Mouse (Mus musculus): ENCODE measurements around the gene Acot7.
A peak's percentile ranks its signal among the peaks of the same experiment; 100 is the strongest.
"Not testable (repeated sequence)": the region's sequence is repeated elsewhere in the genome, so short reads cannot be mapped to it uniquely, and the experiment has no call there.

Gene Acot7

GRCm38 (mm10) chr4:152202905-152203304 lies 25.0 kb downstream of the Acot7 start:
- no peak for DNase-seq (ENCODE audit: low read depth, low spot score)

GRCm38 (mm10) chr4:152204663-152205062 lies 26.7 kb downstream of the Acot7 start:
- DNase-seq (ENCODE audit: low read depth, low spot score): no peak

GRCm38 (mm10) chr4:152206199-152206598 lies 28.3 kb downstream of the Acot7 start:
- no peak for DNase-seq (ENCODE audit: low read depth, low spot score)

- no peak for DNase-seq (ENCODE audit: low read depth, low spot score)
Observed at GRCm38 (mm10) chr4:152209623-152210022, 31.7 kb downstream of the Acot7 start.

- DNase-seq (ENCODE audit: low read depth, low spot score): no peak
Observed at GRCm38 (mm10) chr4:152212091-152212505, 34.2 kb downstream of the Acot7 start.

- DNase-seq (ENCODE audit: low read depth, low spot score): no peak
Observed at GRCm38 (mm10) chr4:152212531-152212930, 34.6 kb downstream of the Acot7 start.

- DNase-seq (ENCODE audit: low read depth, low spot score): no peak
Observed at GRCm38 (mm10) chr4:152212974-152213373, 35.0 kb downstream of the Acot7 start.

GRCm38 (mm10) chr4:152213760-152214480 lies 36.0 kb downstream of the Acot7 start:
- peak; percentile 61 for DNase-seq (ENCODE audit: low read depth, low spot score)

- no peak for DNase-seq (ENCODE audit: low read depth, low spot score)
Observed at GRCm38 (mm10) chr4:152214871-152215415, 37.0 kb downstream of the Acot7 start.

- no peak for DNase-seq (ENCODE audit: low read depth, low spot score)
Observed at GRCm38 (mm10) chr4:152219591-152219990, 41.7 kb downstream of the Acot7 start.

- DNase-seq (ENCODE audit: low read depth, low spot score): no peak
Observed at GRCm38 (mm10) chr4:152220771-152221410, 43.0 kb downstream of the Acot7 start.

- no peak for DNase-seq (ENCODE audit: low read depth, low spot score)
Observed at GRCm38 (mm10) chr4:152221411-152221887, 43.5 kb downstream of the Acot7 start.

- no peak for DNase-seq (ENCODE audit: low read depth, low spot score)
Observed at GRCm38 (mm10) chr4:152222111-152222510, 44.2 kb downstream of the Acot7 start.

GRCm38 (mm10) chr4:152222513-152222912 lies 44.6 kb downstream of the Acot7 start:
- DNase-seq (ENCODE audit: low read depth, low spot score): no peak

- DNase-seq (ENCODE audit: low read depth, low spot score): no peak
Observed at GRCm38 (mm10) chr4:152224156-152224555, 46.2 kb downstream of the Acot7 start.

GRCm38 (mm10) chr4:152226901-152227486 lies 49.1 kb downstream of the Acot7 start:
- no peak for DNase-seq (ENCODE audit: low read depth, low spot score)

- no peak for DNase-seq (ENCODE audit: low read depth, low spot score)
Observed at GRCm38 (mm10) chr4:152227749-152228527, 50.0 kb downstream of the Acot7 start.

- DNase-seq (ENCODE audit: low read depth, low spot score): not testable (repeated sequence)
Observed at GRCm38 (mm10) chr4:152230331-152230730, 52.4 kb downstream of the Acot7 start.

- DNase-seq (ENCODE audit: low read depth, low spot score): no peak
Observed at GRCm38 (mm10) chr4:152231326-152231725, 53.4 kb downstream of the Acot7 start.

GRCm38 (mm10) chr4:152232411-152232903 lies 54.5 kb downstream of the Acot7 start:
- no peak for DNase-seq (ENCODE audit: low read depth, low spot score)

GRCm38 (mm10) chr4:152239974-152240373 lies 62.0 kb downstream of the Acot7 start:
- DNase-seq (ENCODE audit: low read depth, low spot score): no peak
